Mouse (Mus musculus): ENCODE results near the gene Susd1. TPM values are rescaled to one million over a fixed set of nuclear protein-coding genes. Genes with fewer than 3 reads are reported as not detected.

The Susd1 gene
- polyA plus RNA-seq, 1 experiment: 9.7 TPM

GRCm38 (mm10) chr4:59426429-59426828 lies 12.0 kb downstream of the Susd1 start:
- Histone ChIP-seq H3K36me3 (ENCODE audit: control insufficient read depth, insufficient read depth, low read length, poor library complexity, severe bottlenecking) (no peaks in the 10 kb centered on the region), H3K4me3 (ENCODE audit: low read depth, low read length) (no peak overlapping the region)
- TF ChIP-seq EP300 (IDR thresholded peaks at IDR 0.05; ENCODE audit: insufficient read depth, low read depth, low read length) (no peak), CTCF (IDR thresholded peaks at IDR 0.05; ENCODE audit: low read depth, low read length) (no peak), POLR2A (IDR thresholded peaks at IDR 0.05; ENCODE audit: insufficient read depth, low read length) (no peak)

GRCm38 (mm10) chr4:59422808-59423207 lies 15.6 kb downstream of the Susd1 start:
- TF ChIP-seq POLR2A (IDR thresholded peaks at IDR 0.05; ENCODE audit: insufficient read depth, low read length): no peak
- TF ChIP-seq EP300 (IDR thresholded peaks at IDR 0.05; ENCODE audit: insufficient read depth, low read depth, low read length): no peak
- TF ChIP-seq CTCF (IDR thresholded peaks at IDR 0.05; ENCODE audit: low read depth, low read length): no peak
- H3K4me1 ChIP-seq (ENCODE audit: control insufficient read depth, insufficient read depth, low read length): peaks cover 3% of the 10 kb centered on the region
- H3K36me3 ChIP-seq (ENCODE audit: control insufficient read depth, insufficient read depth, low read length, poor library complexity, severe bottlenecking): no peaks in the 10 kb centered on the region
- no peaks in the 10 kb centered on the region for H3K9me3 ChIP-seq (replicated peaks; ENCODE audit: control insufficient read depth, insufficient read depth, low read length, poor library complexity, severe bottlenecking)
- no peak overlapping the region for H3K27ac ChIP-seq (ENCODE audit: insufficient read depth, low read length)
- no peak overlapping the region for H3K9ac ChIP-seq (ENCODE audit: low read depth, poor library complexity, severe bottlenecking)
- no peak overlapping the region for H3K4me3 ChIP-seq (ENCODE audit: low read depth, low read length)
- H3K27me3 ChIP-seq (ENCODE audit: control insufficient read depth, insufficient read depth, low read length, poor library complexity, severe bottlenecking): no peaks in the 10 kb centered on the region

More at GRCm38 (mm10) chr4:59426429-59426828, 12.0 kb downstream of the Susd1 start:
- no peaks in the 10 kb centered on the region for H3K9me3 ChIP-seq (replicated peaks; ENCODE audit: control insufficient read depth, insufficient read depth, low read length, poor library complexity, severe bottlenecking)
- H3K4me1 ChIP-seq (ENCODE audit: control insufficient read depth, insufficient read depth, low read length): no peaks in the 10 kb centered on the region
- H3K9ac ChIP-seq (ENCODE audit: low read depth, poor library complexity, severe bottlenecking): no peak overlapping the region
- H3K27ac ChIP-seq (ENCODE audit: insufficient read depth, low read length): no peak overlapping the region
- no peaks in the 10 kb centered on the region for H3K27me3 ChIP-seq (ENCODE audit: control insufficient read depth, insufficient read depth, low read length, poor library complexity, severe bottlenecking)

DNA sequence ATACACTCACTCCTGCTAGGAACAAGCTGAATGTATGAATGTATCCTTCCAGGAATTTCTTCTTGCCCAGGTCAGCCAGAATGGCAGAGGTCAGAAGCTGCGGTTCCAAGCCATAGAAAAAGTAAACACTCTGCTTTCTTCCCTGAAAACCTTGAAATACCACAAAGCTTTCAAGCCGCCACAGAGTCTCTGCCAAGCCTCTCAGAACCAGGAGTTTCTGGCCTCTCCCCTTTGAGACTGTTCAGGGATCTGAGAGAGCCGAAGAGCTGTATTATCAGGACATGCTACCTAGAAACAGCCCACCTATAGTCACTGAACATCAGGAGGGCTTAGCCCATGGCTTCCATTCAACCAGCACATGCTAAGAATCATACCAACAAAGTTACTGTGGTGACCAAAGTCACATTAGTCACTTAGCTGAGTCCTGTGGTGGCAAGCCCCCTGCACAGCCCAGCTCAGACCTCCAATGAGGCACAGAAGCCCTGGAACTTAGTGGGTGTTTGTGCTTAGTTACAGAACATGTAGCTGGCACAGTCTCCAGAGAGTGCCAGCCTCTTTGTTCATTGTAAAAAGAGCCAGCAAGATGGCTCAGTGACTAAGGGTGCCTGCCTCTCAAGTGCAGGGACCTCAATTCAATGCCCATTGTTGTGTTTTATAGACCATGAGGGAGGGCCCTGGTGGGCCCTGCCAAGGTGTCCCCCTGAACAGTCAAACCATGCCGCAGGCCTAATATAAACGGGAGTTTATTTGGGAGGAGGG lies 16.2 kb downstream of the Susd1 start:
- H3K9me3 ChIP-seq (replicated peaks; ENCODE audit: control insufficient read depth, insufficient read depth, low read length, poor library complexity, severe bottlenecking): no peaks in the 10 kb centered on the region
- H3K9ac ChIP-seq (ENCODE audit: low read depth, poor library complexity, severe bottlenecking): no peak overlapping the region
- no peak for TF ChIP-seq POLR2A (IDR thresholded peaks at IDR 0.05; ENCODE audit: insufficient read depth, low read length)
- TF ChIP-seq CTCF (IDR thresholded peaks at IDR 0.05; ENCODE audit: low read depth, low read length): no peak
- TF ChIP-seq EP300 (IDR thresholded peaks at IDR 0.05; ENCODE audit: insufficient read depth, low read depth, low read length): no peak
- H3K4me1 ChIP-seq (ENCODE audit: control insufficient read depth, insufficient read depth, low read length): peaks cover 3% of the 10 kb centered on the region
- no peak overlapping the region for H3K4me3 ChIP-seq (ENCODE audit: low read depth, low read length)
- no peaks in the 10 kb centered on the region for H3K36me3 ChIP-seq (ENCODE audit: control insufficient read depth, insufficient read depth, low read length, poor library complexity, severe bottlenecking)
- no peaks in the 10 kb centered on the region for H3K27me3 ChIP-seq (ENCODE audit: control insufficient read depth, insufficient read depth, low read length, poor library complexity, severe bottlenecking)
- no peak overlapping the region for H3K27ac ChIP-seq (ENCODE audit: insufficient read depth, low read length)

DNA sequence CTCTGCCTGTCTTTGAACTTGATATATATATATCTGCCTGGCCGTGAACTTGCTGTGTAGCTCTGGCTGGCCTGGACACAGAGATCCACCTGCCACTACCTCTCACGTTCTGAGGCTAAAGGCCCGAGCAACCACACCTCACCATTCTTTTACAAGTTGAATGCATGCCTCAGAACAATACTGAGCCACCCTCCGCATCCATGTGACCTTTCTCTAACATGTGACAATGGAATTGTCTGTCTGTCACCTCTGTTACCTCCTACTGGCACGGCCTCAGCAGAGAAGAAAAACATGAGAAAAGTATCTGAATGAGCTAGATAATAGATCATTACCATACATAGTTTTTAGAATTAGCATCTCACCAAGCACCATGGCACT lies 17.1 kb downstream of the Susd1 start:
- Histone ChIP-seq H3K4me3 (ENCODE audit: low read depth, low read length) (no peak overlapping the region), H3K27ac (ENCODE audit: insufficient read depth, low read length) (no peak overlapping the region), H3K36me3 (ENCODE audit: control insufficient read depth, insufficient read depth, low read length, poor library complexity, severe bottlenecking) (no peaks in the 10 kb centered on the region), H3K4me1 (ENCODE audit: control insufficient read depth, insufficient read depth, low read length) (peaks cover 3% of the 10 kb centered on the region), H3K27me3 (ENCODE audit: control insufficient read depth, insufficient read depth, low read length, poor library complexity, severe bottlenecking) (no peaks in the 10 kb centered on the region), H3K9ac (ENCODE audit: low read depth, poor library complexity, severe bottlenecking) (no peak overlapping the region), H3K9me3 (replicated peaks; ENCODE audit: control insufficient read depth, insufficient read depth, low read length, poor library complexity, severe bottlenecking) (no peaks in the 10 kb centered on the region)
- TF ChIP-seq POLR2A (IDR thresholded peaks at IDR 0.05; ENCODE audit: insufficient read depth, low read length) (no peak), EP300 (IDR thresholded peaks at IDR 0.05; ENCODE audit: insufficient read depth, low read depth, low read length) (peak; percentile 76)

DNA sequence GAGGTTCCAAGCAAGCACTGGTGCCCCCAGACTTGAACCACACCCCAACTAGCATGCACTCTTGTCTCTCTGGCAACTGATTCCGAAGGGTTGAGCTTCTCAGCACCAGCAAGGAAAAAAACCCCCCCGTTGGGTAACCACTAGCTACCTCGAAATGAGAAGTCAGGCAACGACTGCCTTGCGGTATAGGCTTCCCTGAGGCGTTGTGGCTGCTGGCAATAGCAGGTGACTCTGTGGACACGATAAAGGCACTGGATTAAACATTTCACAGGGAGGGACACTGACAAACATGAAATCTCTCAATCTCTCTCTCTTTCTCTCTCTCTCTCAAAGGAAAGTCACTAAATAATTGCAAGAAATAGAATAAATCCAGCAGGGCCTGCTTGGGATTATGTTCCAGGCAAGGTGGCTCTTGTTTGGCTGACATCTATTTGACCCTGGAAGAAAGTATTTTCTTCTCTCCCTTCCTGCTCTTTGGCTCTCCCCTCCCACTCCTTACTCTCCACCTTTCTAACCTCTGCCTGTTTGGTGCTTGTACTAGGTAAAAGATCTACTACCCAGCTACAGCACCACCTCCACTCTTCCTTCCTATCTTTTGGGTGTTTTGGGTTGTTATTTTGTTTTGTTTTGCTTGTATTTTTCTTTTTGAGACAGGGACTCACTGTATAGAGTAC lies 17.6 kb downstream of the Susd1 start:
- Histone ChIP-seq H3K27ac (ENCODE audit: insufficient read depth, low read length) (no peak overlapping the region), H3K27me3 (ENCODE audit: control insufficient read depth, insufficient read depth, low read length, poor library complexity, severe bottlenecking) (no peaks in the 10 kb centered on the region), H3K4me1 (ENCODE audit: control insufficient read depth, insufficient read depth, low read length) (peaks cover 3% of the 10 kb centered on the region), H3K36me3 (ENCODE audit: control insufficient read depth, insufficient read depth, low read length, poor library complexity, severe bottlenecking) (no peaks in the 10 kb centered on the region), H3K9ac (ENCODE audit: low read depth, poor library complexity, severe bottlenecking) (no peak overlapping the region), H3K4me3 (ENCODE audit: low read depth, low read length) (no peak overlapping the region), H3K9me3 (replicated peaks; ENCODE audit: control insufficient read depth, insufficient read depth, low read length, poor library complexity, severe bottlenecking) (no peaks in the 10 kb centered on the region)
- TF ChIP-seq EP300 (IDR thresholded peaks at IDR 0.05; ENCODE audit: insufficient read depth, low read depth, low read length) (no peak), CTCF (IDR thresholded peaks at IDR 0.05; ENCODE audit: low read depth, low read length) (no peak), POLR2A (IDR thresholded peaks at IDR 0.05; ENCODE audit: insufficient read depth, low read length) (no peak)

DNA sequence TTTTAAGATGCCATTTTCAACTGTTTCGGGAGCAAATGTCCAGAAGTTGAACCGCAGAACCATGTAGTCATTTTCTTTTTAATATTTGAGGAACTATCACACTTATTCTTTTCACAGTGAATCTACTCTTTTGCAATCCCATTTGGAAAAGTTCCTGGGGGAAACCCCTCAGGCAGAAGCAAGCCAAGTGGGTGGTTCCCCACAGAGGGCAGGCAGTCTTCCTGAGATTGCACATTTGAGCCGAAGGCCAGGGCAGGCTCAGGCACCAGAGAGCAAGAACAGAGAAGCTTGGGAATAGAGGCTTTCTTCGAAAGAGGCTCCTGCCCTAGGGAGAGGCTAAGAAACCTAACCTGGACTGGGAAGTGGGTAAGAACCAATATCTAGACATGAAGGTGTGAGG lies 19.2 kb downstream of the Susd1 start:
- no peaks in the 10 kb centered on the region for H3K36me3 ChIP-seq (ENCODE audit: control insufficient read depth, insufficient read depth, low read length, poor library complexity, severe bottlenecking)
- H3K4me1 ChIP-seq (ENCODE audit: control insufficient read depth, insufficient read depth, low read length): peaks cover 3% of the 10 kb centered on the region
- H3K27me3 ChIP-seq (ENCODE audit: control insufficient read depth, insufficient read depth, low read length, poor library complexity, severe bottlenecking): no peaks in the 10 kb centered on the region
- TF ChIP-seq EP300 (IDR thresholded peaks at IDR 0.05; ENCODE audit: insufficient read depth, low read depth, low read length) (no peak), POLR2A (IDR thresholded peaks at IDR 0.05; ENCODE audit: insufficient read depth, low read length) (no peak), CTCF (IDR thresholded peaks at IDR 0.05; ENCODE audit: low read depth, low read length) (no peak)
- no peak overlapping the region for H3K4me3 ChIP-seq (ENCODE audit: low read depth, low read length)
- H3K9ac ChIP-seq (ENCODE audit: low read depth, poor library complexity, severe bottlenecking): no peak overlapping the region
- H3K9me3 ChIP-seq (replicated peaks; ENCODE audit: control insufficient read depth, insufficient read depth, low read length, poor library complexity, severe bottlenecking): no peaks in the 10 kb centered on the region
- no peak overlapping the region for H3K27ac ChIP-seq (ENCODE audit: insufficient read depth, low read length)
